Mouse (Mus musculus) liver, adult 2 months (tissue): ENCODE results near the gene Cacna2d3. TPM values are rescaled to one million over a fixed set of nuclear protein-coding genes. Genes with fewer than 3 reads are reported as not detected.

Experiments used
- DNase-seq: peaks from one replicate; pipeline ENCODE4 v3.0.0-alpha.2; 2011; ENCODE audit warnings: low read depth, low spot score; ENCODE audit errors: extremely low read depth
- H3K27ac ChIP-seq: fragments of 200-500 bp; replicated peaks from 2 replicates; pipeline ENCODE4 v1.5.1; 2012; ENCODE audit warnings: low read depth, mild to moderate bottlenecking, control low read depth, inconsistent platforms, low read length; ENCODE audit not compliant: insufficient read depth
- H3K27me3 ChIP-seq: fragments of 200-500 bp; 2 replicates; pipeline ENCODE4 v1.6.1; 2012; ENCODE audit warnings: mild to moderate bottlenecking, moderate library complexity, low read length, inconsistent platforms; ENCODE audit not compliant: control insufficient read depth, insufficient read depth
- H3K36me3 ChIP-seq: fragments of 200-500 bp; 2 replicates; pipeline ENCODE4 v1.6.1; 2012; ENCODE audit warnings: low read length, inconsistent platforms; ENCODE audit not compliant: control insufficient read depth, insufficient read depth
- H3K4me1 ChIP-seq: fragments of 200-500 bp; 2 replicates; pipeline ENCODE4 v1.6.1; 2011; ENCODE audit warnings: low read length; ENCODE audit not compliant: control insufficient read depth, insufficient read depth
- H3K4me3 ChIP-seq: fragments of 200-500 bp; 2 replicates; pipeline ENCODE4 v1.5.1; 2011; ENCODE audit warnings: low read depth, mild to moderate bottlenecking, control low read depth, low read length, moderate library complexity; ENCODE audit not compliant: insufficient read depth
- H3K79me2 ChIP-seq: fragments of 200-500 bp; 2 replicates; pipeline ENCODE4 v1.6.1; 2012; ENCODE audit warnings: inconsistent platforms, mild to moderate bottlenecking, low read length, moderate library complexity; ENCODE audit not compliant: control insufficient read depth, insufficient read depth
- H3K9ac ChIP-seq: fragments of 200-500 bp; 2 replicates; pipeline ENCODE4 v1.6.1; 2012; ENCODE audit warnings: low read depth, mild to moderate bottlenecking, control low read depth, inconsistent platforms, low read length
- CTCF ChIP-seq: fragments of 200-500 bp; IDR thresholded peaks from 2 replicates; pipeline ENCODE4 v1.5.1; 2011; ENCODE audit warnings: low read depth, low read length, control low read depth
- POLR2A ChIP-seq: fragments of 200-500 bp; IDR thresholded peaks from 2 replicates; pipeline ENCODE4 v1.6.1; 2011; ENCODE audit warnings: low read length, control low read depth; ENCODE audit not compliant: insufficient read depth; ENCODE audit errors: extremely low read depth
- WGBS: fragments of 180-500 bp; shearing (Covaris S2); methylation state at CpG from one replicate; pipeline ENCODE4 v1.1.7; 2018; 5-methylcytosine and 5-hydroxymethylcytosine counted together
- polyA plus RNA-seq: library from polyadenylated mRNA; depleted of rRNA; stranded (reverse); fragments of >200 nt; gene quantifications from 2 replicates; pipeline ENCODE4 v1.2.3, GENCODE M21; 2012
- total RNA-seq: library from RNA; depleted of rRNA; stranded (reverse); fragments of >200 nt; gene quantifications from 2 replicates; pipeline ENCODE4 v1.2.3, GENCODE M21; 2014

Cacna2d3 gene
- total and polyA plus RNA-seq, 2 experiments = not detected

DNA sequence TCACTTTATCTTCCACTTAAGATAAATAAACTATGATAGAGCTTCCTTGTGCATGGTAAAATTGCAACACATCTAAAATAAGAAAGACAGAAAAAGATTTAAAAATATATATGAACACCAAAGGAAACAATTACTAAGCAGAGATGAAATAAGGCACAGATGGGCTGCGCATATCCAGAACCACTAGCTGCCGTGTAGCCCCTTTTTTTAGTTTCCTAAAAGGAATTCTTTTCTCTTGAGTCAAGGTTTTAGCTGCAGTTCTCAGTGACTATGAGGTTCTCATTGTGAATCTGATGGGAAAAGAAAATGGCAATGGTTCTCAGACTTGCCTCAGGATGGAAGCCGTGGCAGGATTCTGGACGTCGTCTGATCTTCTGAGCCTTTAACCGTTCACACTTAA is 814.0 kb downstream of the Cacna2d3 start:
- Histone ChIP-seq H3K27ac (no peak overlapping the region), H3K27me3 (no peaks in the 10 kb centered on the region), H3K79me2 (no peaks in the 10 kb centered on the region), H3K9ac (no peak overlapping the region), H3K4me3 (no peak overlapping the region), H3K36me3 (no peaks in the 10 kb centered on the region), H3K4me1 (no peaks in the 10 kb centered on the region)
- 93% methylated on average over 6 of the region's 6 CpGs for WGBS
- no peak for DNase-seq
- TF ChIP-seq CTCF (no peak), POLR2A (no peak)

- Histone ChIP-seq H3K4me1 (no peaks in the 10 kb centered on the region), H3K9ac (no peak overlapping the region), H3K79me2 (no peaks in the 10 kb centered on the region), H3K27ac (no peak overlapping the region), H3K4me3 (no peak overlapping the region), H3K27me3 (no peaks in the 10 kb centered on the region), H3K36me3 (no peaks in the 10 kb centered on the region)
- peak; percentile 6 for DNase-seq
- TF ChIP-seq CTCF (no peak), POLR2A (no peak)
- 54% methylated on average over 3 of the region's 3 CpGs for WGBS
These were observed 829.1 kb downstream of the Cacna2d3 start for GRCm38 (mm10) chr14:28892530-28892929.

GRCm38 (mm10) chr14:28887373-28887772 is 834.3 kb downstream of the Cacna2d3 start:
- Histone ChIP-seq H3K27me3 (no peaks in the 10 kb centered on the region), H3K36me3 (no peaks in the 10 kb centered on the region), H3K79me2 (no peaks in the 10 kb centered on the region), H3K27ac (no peak overlapping the region), H3K9ac (no peak overlapping the region), H3K4me3 (no peak overlapping the region), H3K4me1 (no peaks in the 10 kb centered on the region)
- 97% methylated on average over 1 of the region's 1 CpGs for WGBS
- no peak for TF ChIP-seq POLR2A
- no peak for TF ChIP-seq CTCF
- DNase-seq = no peak

- no peaks in the 10 kb centered on the region for H3K36me3 ChIP-seq
- WGBS = 93% methylated on average over 4 of the region's 4 CpGs
- H3K27me3 ChIP-seq = no peaks in the 10 kb centered on the region
- no peaks in the 10 kb centered on the region for H3K79me2 ChIP-seq
- H3K4me1 ChIP-seq = no peaks in the 10 kb centered on the region
- no peak overlapping the region for H3K9ac ChIP-seq
- H3K27ac ChIP-seq = no peak overlapping the region
- H3K4me3 ChIP-seq = no peak overlapping the region
- TF ChIP-seq POLR2A = no peak
- no peak for TF ChIP-seq CTCF
- no peak for DNase-seq
These were observed 835.0 kb downstream of the Cacna2d3 start for GRCm38 (mm10) chr14:28886661-28887060.

- H3K4me1 ChIP-seq = no peaks in the 10 kb centered on the region
- H3K27ac ChIP-seq = no peak overlapping the region
- no peaks in the 10 kb centered on the region for H3K27me3 ChIP-seq
- TF ChIP-seq POLR2A = no peak
- no peaks in the 10 kb centered on the region for H3K79me2 ChIP-seq
- H3K4me3 ChIP-seq = no peak overlapping the region
- WGBS = 81% methylated on average over 6 of the region's 6 CpGs
- H3K36me3 ChIP-seq = no peaks in the 10 kb centered on the region
- H3K9ac ChIP-seq = no peak overlapping the region
- no peak for DNase-seq
These were observed 850.7 kb downstream of the Cacna2d3 start for GRCm38 (mm10) chr14:28870983-28871382.

- TF ChIP-seq CTCF (no peak), POLR2A (no peak)
- 89% methylated on average over 5 of the region's 5 CpGs for WGBS
- no peaks in the 10 kb centered on the region for H3K36me3 ChIP-seq
- no peaks in the 10 kb centered on the region for H3K79me2 ChIP-seq
- no peak overlapping the region for H3K9ac ChIP-seq
- no peaks in the 10 kb centered on the region for H3K27me3 ChIP-seq
- no peak overlapping the region for H3K4me3 ChIP-seq
- H3K4me1 ChIP-seq = no peaks in the 10 kb centered on the region
- DNase-seq = no peak
- H3K27ac ChIP-seq = no peak overlapping the region
These were observed 851.3 kb downstream of the Cacna2d3 start for GRCm38 (mm10) chr14:28870382-28870781.
